Mouse (Mus musculus) forebrain, embryonic 15.5 days (tissue): ENCODE data around the gene Kctd4. TPM values are rescaled to one million over a fixed set of nuclear protein-coding genes. Genes with fewer than 3 reads are reported as not detected.

Source experiments
- ATAC-seq: fragments of 200-750 bp; cut with Nextera tagmentation; replicated peaks from 2 replicates; pipeline ENCODE4 v1.8.0; 2017; ENCODE audit warnings: mild to moderate bottlenecking, moderate TSS enrichment, moderate library complexity
- H3K27ac ChIP-seq: fragments of 300-500 bp; sonication (generic); replicated peaks from 2 replicates; pipeline ENCODE4 v1.5.1; 2015; ENCODE audit warnings: mild to moderate bottlenecking, inconsistent platforms
- H3K27me3 ChIP-seq: fragments of 300-500 bp; sonication (generic); 2 replicates; pipeline ENCODE4 v1.6.1; 2015; ENCODE audit warnings: inconsistent platforms
- H3K36me3 ChIP-seq: fragments of 300-500 bp; sonication (generic); 2 replicates; pipeline ENCODE4 v1.6.1; 2015; ENCODE audit warnings: mild to moderate bottlenecking, inconsistent platforms
- H3K4me1 ChIP-seq: fragments of 300-500 bp; sonication (generic); 2 replicates; pipeline ENCODE4 v1.6.1; 2015; ENCODE audit warnings: inconsistent platforms
- H3K4me2 ChIP-seq: fragments of 300-500 bp; sonication (generic); replicated peaks from 2 replicates; pipeline ENCODE4 v1.6.1; 2015; ENCODE audit warnings: mild to moderate bottlenecking, inconsistent platforms
- H3K4me3 ChIP-seq: fragments of 300-500 bp; sonication (generic); 2 replicates; pipeline ENCODE4 v1.5.1; 2015; ENCODE audit warnings: mild to moderate bottlenecking, inconsistent platforms
- H3K9ac ChIP-seq: fragments of 300-500 bp; sonication (generic); replicated peaks from 2 replicates; pipeline ENCODE4 v1.6.1; 2015; ENCODE audit warnings: mild to moderate bottlenecking, inconsistent platforms
- H3K9me3 ChIP-seq: fragments of 300-500 bp; sonication (generic); 2 replicates; pipeline ENCODE4 v1.6.1; 2016; ENCODE audit warnings: inconsistent platforms
- WGBS: fragments of 180-500 bp; shearing (Covaris S2); methylation state at CpG from one replicate; pipeline ENCODE4 v1.1.7; 2015; ENCODE audit warnings: mixed read lengths; 5-methylcytosine and 5-hydroxymethylcytosine counted together
- polyA plus RNA-seq: library from polyadenylated mRNA; unstranded; fragments of >200 nt; fragmentation: Nextera tagmentation; extraction: Ambion mirVana; gene quantifications from 2 replicates; pipeline ENCODE4 v1.2.1, GENCODE M21; 2015

Kctd4 gene
- polyA plus RNA-seq, 1 experiment from 2014 or later = 8.6 TPM

- Histone ChIP-seq H3K4me1 (peaks cover 36% of the 10 kb centered on the region), H3K9ac (peak overlapping the region; percentile 41), H3K27me3 (no peaks in the 10 kb centered on the region), H3K27ac (peak overlapping the region; percentile 79), H3K4me3 (peak overlapping the region; percentile 37), H3K4me2 (peak overlapping the region; percentile 47), H3K9me3 (no peaks in the 10 kb centered on the region), H3K36me3 (no peaks in the 10 kb centered on the region)
- ATAC-seq = peak; percentile 78
- WGBS = 21% methylated on average over 9 of the region's 9 CpGs
Observed at GRCm38 (mm10) chr14:75962250-75962649, 7.4 kb downstream of the Kctd4 start.

- peak overlapping the region; percentile 47 for H3K4me2 ChIP-seq
- 0 out of 2 replicates have a peak, but pooled peaks have one; percentile 32 for ATAC-seq
- peak overlapping the region; percentile 37 for H3K4me3 ChIP-seq
- H3K9me3 ChIP-seq = no peaks in the 10 kb centered on the region
- peak overlapping the region; percentile 79; the same call in 1 of the 2 replicates for H3K27ac ChIP-seq
- H3K4me1 ChIP-seq = peaks cover 36% of the 10 kb centered on the region
- no peaks in the 10 kb centered on the region for H3K36me3 ChIP-seq
- peak overlapping the region; percentile 43 for H3K9ac ChIP-seq
- WGBS = 7% methylated on average over 5 of the region's 5 CpGs
- no peaks in the 10 kb centered on the region for H3K27me3 ChIP-seq
Observed at GRCm38 (mm10) chr14:75963215-75963614, 8.4 kb downstream of the Kctd4 start.

- Histone ChIP-seq H3K4me1 (peaks cover 36% of the 10 kb centered on the region), H3K9me3 (no peaks in the 10 kb centered on the region), H3K4me3 (peak overlapping the region; percentile 37), H3K27me3 (no peaks in the 10 kb centered on the region), H3K36me3 (no peaks in the 10 kb centered on the region), H3K4me2 (peak overlapping the region; percentile 47), H3K9ac (0 out of 2 replicates have a peak overlapping the region, but pooled peaks have one; percentile 28), H3K27ac (no peak overlapping the region)
- 20% methylated on average over 5 of the region's 5 CpGs for WGBS
- no peak for ATAC-seq
Observed at GRCm38 (mm10) chr14:75964000-75964399, 9.2 kb downstream of the Kctd4 start.

- Histone ChIP-seq H3K9ac (no peak overlapping the region), H3K27me3 (no peaks in the 10 kb centered on the region), H3K4me3 (peak overlapping the region; percentile 37), H3K9me3 (no peaks in the 10 kb centered on the region), H3K36me3 (no peaks in the 10 kb centered on the region), H3K27ac (no peak overlapping the region), H3K4me2 (peak overlapping the region; percentile 24; the same call in 1 of the 2 replicates), H3K4me1 (peaks cover 36% of the 10 kb centered on the region)
- ATAC-seq = no peak
- 98% methylated on average over 1 of the region's 1 CpGs for WGBS
Observed at GRCm38 (mm10) chr14:75964433-75964832, 9.6 kb downstream of the Kctd4 start.

GRCm38 (mm10) chr14:75967291-75967690 lies 12.5 kb downstream of the Kctd4 start:
- Histone ChIP-seq H3K9me3 (no peaks in the 10 kb centered on the region), H3K36me3 (no peaks in the 10 kb centered on the region), H3K4me2 (no peak overlapping the region), H3K4me3 (no peak overlapping the region), H3K27me3 (no peaks in the 10 kb centered on the region), H3K9ac (no peak overlapping the region), H3K27ac (no peak overlapping the region), H3K4me1 (peaks cover 28% of the 10 kb centered on the region)
- WGBS = 80% methylated on average over 5 of the region's 5 CpGs
- ATAC-seq = no peak

- 78% methylated on average over 3 of the region's 3 CpGs for WGBS
- no peaks in the 10 kb centered on the region for H3K4me1 ChIP-seq
- H3K27ac ChIP-seq = no peak overlapping the region
- no peaks in the 10 kb centered on the region for H3K36me3 ChIP-seq
- ATAC-seq = no peak
- no peak overlapping the region for H3K9ac ChIP-seq
- H3K4me2 ChIP-seq = no peak overlapping the region
- no peaks in the 10 kb centered on the region for H3K9me3 ChIP-seq
- H3K27me3 ChIP-seq = no peaks in the 10 kb centered on the region
- no peak overlapping the region for H3K4me3 ChIP-seq
Observed at GRCm38 (mm10) chr14:75976107-75976506, 21.3 kb downstream of the Kctd4 start.

- no peak for ATAC-seq
- Histone ChIP-seq H3K36me3 (no peaks in the 10 kb centered on the region), H3K27ac (no peak overlapping the region), H3K27me3 (no peaks in the 10 kb centered on the region), H3K4me2 (no peak overlapping the region), H3K9ac (no peak overlapping the region), H3K9me3 (no peaks in the 10 kb centered on the region), H3K4me3 (no peak overlapping the region), H3K4me1 (peaks cover 12% of the 10 kb centered on the region)
- 90% methylated on average over 3 of the region's 3 CpGs for WGBS
Observed at GRCm38 (mm10) chr14:75981231-75981630, 26.4 kb downstream of the Kctd4 start.

- WGBS = 84% methylated on average over 2 of the region's 2 CpGs
- H3K36me3 ChIP-seq = no peaks in the 10 kb centered on the region
- no peak overlapping the region for H3K4me2 ChIP-seq
- H3K4me1 ChIP-seq = peaks cover 16% of the 10 kb centered on the region
- no peak for ATAC-seq
- H3K9ac ChIP-seq = no peak overlapping the region
- H3K9me3 ChIP-seq = no peaks in the 10 kb centered on the region
- H3K27ac ChIP-seq = no peak overlapping the region
- no peaks in the 10 kb centered on the region for H3K27me3 ChIP-seq
- H3K4me3 ChIP-seq = no peak overlapping the region
Observed at GRCm38 (mm10) chr14:75983891-75984290, 29.1 kb downstream of the Kctd4 start.

GRCm38 (mm10) chr14:75985112-75985511 lies 30.3 kb downstream of the Kctd4 start:
- peak overlapping the region; percentile 47 for H3K27ac ChIP-seq
- no peaks in the 10 kb centered on the region for H3K9me3 ChIP-seq
- H3K4me2 ChIP-seq = no peak overlapping the region
- peaks cover 16% of the 10 kb centered on the region for H3K4me1 ChIP-seq
- H3K9ac ChIP-seq = no peak overlapping the region
- H3K4me3 ChIP-seq = no peak overlapping the region
- H3K27me3 ChIP-seq = no peaks in the 10 kb centered on the region
- WGBS = 61% methylated on average over 4 of the region's 4 CpGs
- no peaks in the 10 kb centered on the region for H3K36me3 ChIP-seq
- no peak for ATAC-seq

- no peaks in the 10 kb centered on the region for H3K27me3 ChIP-seq
- H3K4me1 ChIP-seq = peaks cover 16% of the 10 kb centered on the region
- 86% methylated on average over 7 of the region's 7 CpGs for WGBS
- H3K9ac ChIP-seq = no peak overlapping the region
- H3K27ac ChIP-seq = no peak overlapping the region
- H3K36me3 ChIP-seq = no peaks in the 10 kb centered on the region
- H3K4me3 ChIP-seq = no peak overlapping the region
- ATAC-seq = no peak
- no peak overlapping the region for H3K4me2 ChIP-seq
- no peaks in the 10 kb centered on the region for H3K9me3 ChIP-seq
Observed at GRCm38 (mm10) chr14:75986878-75987483, 32.2 kb downstream of the Kctd4 start.

- H3K27ac ChIP-seq = no peak overlapping the region
- no peak overlapping the region for H3K9ac ChIP-seq
- H3K4me3 ChIP-seq = no peak overlapping the region
- no peak for ATAC-seq
- no peak overlapping the region for H3K4me2 ChIP-seq
- H3K4me1 ChIP-seq = peaks cover 12% of the 10 kb centered on the region
- H3K27me3 ChIP-seq = no peaks in the 10 kb centered on the region
- no peaks in the 10 kb centered on the region for H3K36me3 ChIP-seq
- no peaks in the 10 kb centered on the region for H3K9me3 ChIP-seq
- WGBS = 86% methylated on average over 1 of the region's 1 CpGs
Observed at GRCm38 (mm10) chr14:75989168-75989567, 34.4 kb downstream of the Kctd4 start.

GRCm38 (mm10) chr14:75990936-75991335 lies 36.1 kb downstream of the Kctd4 start:
- 91% methylated on average over 6 of the region's 6 CpGs for WGBS
- no peak for ATAC-seq

GRCm38 (mm10) chr14:75992371-75992770 lies 37.6 kb downstream of the Kctd4 start:
- Histone ChIP-seq H3K9ac (no peak overlapping the region), H3K4me3 (no peak overlapping the region), H3K27ac (no peak overlapping the region), H3K4me1 (no peaks in the 10 kb centered on the region), H3K4me2 (no peak overlapping the region), H3K36me3 (peaks cover 2% of the 10 kb centered on the region; the same call in 1 of the 2 replicates), H3K27me3 (no peaks in the 10 kb centered on the region), H3K9me3 (no peaks in the 10 kb centered on the region)
- no peak for ATAC-seq
- WGBS = 94% methylated on average over 4 of the region's 4 CpGs

More at GRCm38 (mm10) chr14:75990936-75991335, 36.1 kb downstream of the Kctd4 start:
- Histone ChIP-seq H3K27ac (no peak overlapping the region), H3K4me2 (no peak overlapping the region), H3K27me3 (no peaks in the 10 kb centered on the region), H3K9ac (no peak overlapping the region), H3K4me3 (no peak overlapping the region), H3K9me3 (no peaks in the 10 kb centered on the region), H3K36me3 (peaks cover 2% of the 10 kb centered on the region; the same call in 1 of the 2 replicates), H3K4me1 (peaks cover 4% of the 10 kb centered on the region; the same call in 1 of the 2 replicates)
